Mouse (Mus musculus) embryonic facial prominence, embryonic 11.5 days (tissue): ENCODE measurements at regions not wholly inside any gene's neighbourhood (a gene's known extent, or its start where the extent isn't known, plus 50 kb on each side); places are given as distances from the start of the nearest gene placed in this dataset.
A peak's percentile ranks its signal among the peaks of the same experiment; 100 is the strongest.
"Not testable (repeated sequence)": the region's sequence is repeated elsewhere in the genome, so short reads cannot be mapped to it uniquely, and the experiment has no call there.

Experiments
- ATAC-seq: fragments of 200-750 bp; cut with Nextera tagmentation; replicated peaks from 2 replicates; pipeline ENCODE4 v1.8.0; 2017; ENCODE audit warnings: low read depth; ENCODE audit not compliant: insufficient number of reproducible peaks, low FRiP score, low TSS enrichment
- DNase-seq: peaks from one replicate; pipeline ENCODE4 v3.0.0-alpha.2; 2015; ENCODE audit warnings: low spot score
- H3K27ac ChIP-seq: fragments of 300-500 bp; sonication (generic); replicated peaks from 2 replicates; pipeline ENCODE4 v1.5.1; 2014; ENCODE audit warnings: mild to moderate bottlenecking, low read depth, low read length, control low read depth
- H3K27me3 ChIP-seq: fragments of 300-500 bp; sonication (generic); 2 replicates; pipeline ENCODE4 v1.6.1; 2014; ENCODE audit warnings: mild to moderate bottlenecking, low read length, moderate library complexity, mixed read lengths; ENCODE audit not compliant: control insufficient read depth, insufficient read depth
- H3K36me3 ChIP-seq: fragments of 300-500 bp; sonication (generic); replicated peaks from 2 replicates; pipeline ENCODE4 v1.6.1; 2014; ENCODE audit warnings: low read depth, mild to moderate bottlenecking, low read length, moderate library complexity, mixed read lengths; ENCODE audit not compliant: control insufficient read depth, insufficient read depth
- H3K4me1 ChIP-seq: fragments of 300-500 bp; sonication (generic); 2 replicates; pipeline ENCODE4 v1.6.1; 2014; ENCODE audit warnings: low read length, mixed read lengths; ENCODE audit not compliant: control insufficient read depth, insufficient read depth
- H3K4me2 ChIP-seq: fragments of 300-500 bp; sonication (generic); 2 replicates; pipeline ENCODE4 v1.6.1; 2014; ENCODE audit warnings: low read depth, mild to moderate bottlenecking, control low read depth, low read length, moderate library complexity
- H3K4me3 ChIP-seq: fragments of 300-500 bp; sonication (generic); 2 replicates; pipeline ENCODE4 v1.5.1; 2014; ENCODE audit warnings: low read depth, low read length, control low read depth
- H3K9ac ChIP-seq: fragments of 300-500 bp; sonication (generic); replicated peaks from 2 replicates; pipeline ENCODE4 v1.6.1; 2014; ENCODE audit warnings: mild to moderate bottlenecking, control low read depth, low read length
- H3K9me3 ChIP-seq: fragments of 300-500 bp; sonication (generic); replicated peaks from 2 replicates; pipeline ENCODE4 v1.6.1; 2016; ENCODE audit warnings: mild to moderate bottlenecking, low read length, inconsistent platforms, mixed read lengths; ENCODE audit not compliant: control insufficient read depth
- WGBS: fragments of 180-500 bp; shearing (Covaris S2); extraction: QIAGEN DNeasy Blood & Tissue Kit; methylation state at CpG from one replicate; pipeline ENCODE4 v1.1.7; 2014; 5-methylcytosine and 5-hydroxymethylcytosine counted together

DNA sequence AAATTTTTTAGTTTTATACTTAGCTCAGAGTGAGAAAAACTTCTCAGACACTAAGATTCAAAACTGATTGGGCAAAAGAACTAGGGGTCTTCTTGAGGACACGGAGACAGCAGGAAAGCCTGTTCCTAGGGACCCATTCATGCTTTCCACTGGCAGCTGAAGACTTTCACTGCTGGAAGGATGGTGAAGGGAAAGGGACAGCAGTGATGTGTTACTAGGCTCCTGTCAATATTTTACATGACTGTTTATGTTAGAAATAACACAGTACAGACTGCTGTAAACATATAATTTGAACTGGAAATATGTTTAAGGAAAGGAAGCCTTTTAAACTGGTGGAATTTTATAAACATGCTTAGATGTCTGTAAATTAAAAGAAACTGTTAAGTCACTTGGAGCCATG is 537.0 kb downstream of the Sema5a start:
- not testable (repeated sequence) for H3K36me3 ChIP-seq, H3K4me3 ChIP-seq, H3K9ac ChIP-seq, ATAC-seq, H3K4me2 ChIP-seq, H3K9me3 ChIP-seq, H3K27ac ChIP-seq, H3K4me1 ChIP-seq, H3K27me3 ChIP-seq
- peak; percentile 13 for DNase-seq
- WGBS: 56% methylated on average over 1 of the region's 1 CpGs

DNA sequence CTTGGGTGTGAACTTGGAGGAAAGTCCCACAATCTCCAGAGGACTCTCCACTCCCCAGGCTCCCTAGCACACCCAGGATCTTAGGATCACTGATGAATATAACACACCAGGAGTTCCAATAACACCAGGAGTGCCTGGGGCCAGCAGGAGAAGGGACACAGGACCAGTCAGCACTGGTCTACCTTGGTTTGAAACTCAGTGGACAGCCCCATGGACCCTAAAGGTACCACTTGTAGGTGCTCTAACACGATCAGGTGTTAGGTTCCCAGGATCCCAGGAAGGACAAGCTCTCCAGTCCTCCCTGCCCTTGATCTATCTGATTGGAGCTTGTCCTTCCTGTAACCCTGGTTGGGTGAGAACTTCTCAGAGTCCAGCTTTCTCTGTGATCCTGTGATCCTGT is 554.6 kb downstream of the Sema5a start:
- no peak overlapping the region for H3K27ac ChIP-seq
- WGBS: 78% methylated on average over 1 of the region's 1 CpGs
- no peaks in the 10 kb centered on the region for H3K4me1 ChIP-seq
- no peak overlapping the region for H3K4me3 ChIP-seq
- no peak overlapping the region for H3K9ac ChIP-seq
- no peaks in the 10 kb centered on the region for H3K9me3 ChIP-seq
- no peak for ATAC-seq
- no peaks in the 10 kb centered on the region for H3K27me3 ChIP-seq
- DNase-seq: no peak
- no peaks in the 10 kb centered on the region for H3K36me3 ChIP-seq
- no peak overlapping the region for H3K4me2 ChIP-seq

DNA sequence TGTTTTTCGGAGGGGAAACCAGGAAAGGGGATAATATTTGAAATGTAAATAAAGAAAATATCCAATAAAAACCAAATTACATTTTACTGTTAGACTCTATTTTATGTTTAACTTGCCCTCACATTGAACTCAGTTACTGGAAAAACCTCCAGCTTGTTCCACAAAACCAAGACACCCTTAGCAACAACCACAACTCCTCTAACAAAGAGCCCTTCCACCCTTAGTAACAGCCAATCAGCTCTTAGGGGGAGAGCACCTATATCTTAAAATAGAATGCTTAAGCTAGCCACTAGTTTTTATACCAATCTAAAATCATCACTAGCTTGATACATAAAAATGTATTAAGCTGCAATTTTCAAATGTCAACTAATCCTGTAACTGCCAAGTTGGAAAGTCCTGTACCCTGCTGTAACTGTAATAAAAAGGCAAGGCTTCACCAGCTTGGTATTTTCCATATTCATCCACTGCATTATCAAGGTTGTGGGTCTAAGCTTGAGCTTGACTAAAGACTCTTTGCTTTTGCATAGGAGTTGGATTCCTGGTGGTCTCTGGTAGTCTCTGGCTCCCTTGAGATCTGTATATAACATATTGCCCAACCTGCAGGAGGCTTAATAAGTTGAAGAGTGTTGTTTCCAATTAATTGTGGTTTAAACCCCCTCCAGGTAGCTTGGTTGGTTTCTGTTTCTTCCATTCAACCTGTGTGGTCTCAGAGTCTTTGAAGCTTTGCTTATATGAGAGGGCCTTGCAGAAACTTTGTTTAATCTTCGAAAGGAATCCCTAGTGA is 566.4 kb downstream of the Sema5a start:
- H3K36me3 ChIP-seq: no peaks in the 10 kb centered on the region
- H3K27ac ChIP-seq: no peak overlapping the region
- no peaks in the 10 kb centered on the region for H3K9me3 ChIP-seq
- no peaks in the 10 kb centered on the region for H3K27me3 ChIP-seq
- H3K9ac ChIP-seq: no peak overlapping the region
- ATAC-seq: no peak
- peak; percentile 33 for DNase-seq
- H3K4me2 ChIP-seq: no peak overlapping the region
- no peak overlapping the region for H3K4me3 ChIP-seq
- 59% methylated on average over 2 of the region's 2 CpGs for WGBS
- no peaks in the 10 kb centered on the region for H3K4me1 ChIP-seq

DNA sequence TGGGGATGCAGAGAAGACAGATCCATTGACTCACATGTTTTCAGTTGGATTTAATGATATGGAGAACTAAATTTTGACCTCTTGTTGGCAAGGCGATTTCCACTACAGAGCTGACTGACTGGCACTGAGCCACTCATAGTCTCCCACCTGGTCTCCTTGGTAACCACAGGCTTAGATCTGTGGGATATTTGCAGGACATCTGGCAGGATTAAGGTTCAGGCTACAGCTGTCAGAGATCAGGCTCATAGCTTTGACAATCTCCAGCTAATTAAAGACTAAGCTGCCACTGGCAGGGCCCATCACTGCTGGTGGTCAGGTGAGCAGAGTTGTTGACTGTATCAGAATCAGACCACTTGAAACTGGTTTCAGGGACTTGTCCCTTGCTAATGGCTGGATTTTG is 595.4 kb downstream of the Sema5a start:
- H3K9ac ChIP-seq: no peak overlapping the region
- no peaks in the 10 kb centered on the region for H3K36me3 ChIP-seq
- no peaks in the 10 kb centered on the region for H3K4me1 ChIP-seq
- no peaks in the 10 kb centered on the region for H3K9me3 ChIP-seq
- DNase-seq: peak; percentile 9
- ATAC-seq: no peak
- H3K27ac ChIP-seq: no peak overlapping the region
- 79% methylated on average over 1 of the region's 1 CpGs for WGBS
- H3K4me3 ChIP-seq: no peak overlapping the region
- no peaks in the 10 kb centered on the region for H3K27me3 ChIP-seq
- H3K4me2 ChIP-seq: no peak overlapping the region
